Mouse (Mus musculus): ENCODE measurements at regions not wholly inside any gene's neighbourhood (a gene's known extent, or its start where the extent isn't known, plus 50 kb on each side); places are given as distances from the start of the nearest gene placed in this dataset.

GRCm38 (mm10) chr2:84173450-84173849 is 183.1 kb downstream of the Gm13691 start:
- no peak for DNase-seq (ENCODE audit: low read depth, low spot score)
- H3K27ac ChIP-seq (ENCODE audit: control insufficient read depth, low read depth, low read length), result no peak overlapping the region
- no peaks in the 10 kb centered on the region for H3K27me3 ChIP-seq (ENCODE audit: control insufficient read depth in 1 of 2, insufficient read depth in 2 of 2, low read length in 2 of 2)
- H3K9me3 ChIP-seq (replicated peaks; ENCODE audit: insufficient read depth, low read length), result no peaks in the 10 kb centered on the region
- no peak overlapping the region for H3K4me3 ChIP-seq (ENCODE audit: control insufficient read depth in 1 of 2, insufficient read depth in 1 of 2, low read depth in 2 of 2, low read length in 2 of 2)
- H3K9ac ChIP-seq (ENCODE audit: control insufficient read depth, low read depth, low read length, poor library complexity, severe bottlenecking), result no peak overlapping the region
- no peaks in the 10 kb centered on the region for H3K79me2 ChIP-seq (ENCODE audit: control insufficient read depth, insufficient read depth, low read length, poor library complexity)
- H3K4me1 ChIP-seq (ENCODE audit: control insufficient read depth in 1 of 2, insufficient read depth in 2 of 2, low read length in 2 of 2), result no peaks in the 10 kb centered on the region
- H3K36me3 ChIP-seq (ENCODE audit: control insufficient read depth in 1 of 2, insufficient read depth in 2 of 2, low read length in 2 of 2), result no peaks in the 10 kb centered on the region
- TF ChIP-seq ZKSCAN1 (IDR thresholded peaks at IDR 0.05; ENCODE audit: low read depth, low read length) (no peak), MYB (IDR thresholded peaks at IDR 0.05; ENCODE audit: low read depth, low read length) (no peak), CTCF (IDR thresholded peaks at IDR 0.05 in 2 of 3, conservative IDR thresholded peaks at IDR 0.05 in 1 of 3; ENCODE audit: control insufficient read depth in 1 of 3, insufficient read depth in 1 of 3, low read depth in 2 of 3, low read length in 3 of 3, poor library complexity in 1 of 3, severe bottlenecking in 1 of 3) (no peak), SIN3A (IDR thresholded peaks at IDR 0.05; ENCODE audit: low read length) (no peak), MYC (IDR thresholded peaks at IDR 0.05; ENCODE audit: low read depth, low read length) (no peak), POLR2AphosphoS2 (IDR thresholded peaks at IDR 0.05; ENCODE audit: low read length) (no peak), TAL1 (IDR thresholded peaks at IDR 0.05; ENCODE audit: low read length) (no peak), POLR2AphosphoS5 (IDR thresholded peaks at IDR 0.05; ENCODE audit: borderline replicate concordance, low read depth, low read length) (no peak), JUND (IDR thresholded peaks at IDR 0.05; ENCODE audit: low read depth, low read length) (no peak), RCOR1 (IDR thresholded peaks at IDR 0.05; ENCODE audit: low read depth, low read length) (no peak), POLR2A (IDR thresholded peaks at IDR 0.05; ENCODE audit: control insufficient read depth in 1 of 2, insufficient read depth in 1 of 2, low read depth in 1 of 2, low read length in 2 of 2, poor library complexity in 1 of 2) (no peak), USF2 (IDR thresholded peaks at IDR 0.05; ENCODE audit: borderline replicate concordance in 1 of 2, insufficient read depth in 1 of 2, low read depth in 1 of 2, low read length in 2 of 2) (no peak), MAZ (IDR thresholded peaks at IDR 0.05; ENCODE audit: low read depth, low read length) (no peak), MAFK (IDR thresholded peaks at IDR 0.05; ENCODE audit: borderline replicate concordance, low read depth, low read length) (no peak), HCFC1 (IDR thresholded peaks at IDR 0.05; ENCODE audit: low read depth, low read length) (no peak), MXI1 (IDR thresholded peaks at IDR 0.05; ENCODE audit: low read depth, low read length) (no peak), NELFE (IDR thresholded peaks at IDR 0.05; ENCODE audit: low read depth, low read length) (no peak), RAD21 (IDR thresholded peaks at IDR 0.05; ENCODE audit: low read depth, low read length) (no peak), USF1 (IDR thresholded peaks at IDR 0.05; ENCODE audit: low read depth, low read length) (no peak), GABPA (IDR thresholded peaks at IDR 0.05; ENCODE audit: low read depth, low read length) (no peak)

- DNase-seq (ENCODE audit: low read depth, low spot score), result no peak
Observed at GRCm38 (mm10) chr2:84183624-84184287, 193.4 kb downstream of the Gm13691 start.

More at GRCm38 (mm10) chr2:84183624-84184287, 193.4 kb downstream of the Gm13691 start:
- H3K9ac ChIP-seq (ENCODE audit: control insufficient read depth, low read depth, low read length, poor library complexity, severe bottlenecking), result no peak overlapping the region
- TF ChIP-seq POLR2AphosphoS5 (IDR thresholded peaks at IDR 0.05; ENCODE audit: borderline replicate concordance, low read depth, low read length) (no peak), MYC (IDR thresholded peaks at IDR 0.05; ENCODE audit: low read depth, low read length) (no peak), MAZ (IDR thresholded peaks at IDR 0.05; ENCODE audit: low read depth, low read length) (no peak), SIN3A (IDR thresholded peaks at IDR 0.05; ENCODE audit: low read length) (no peak), EP300 (IDR thresholded peaks at IDR 0.05; ENCODE audit: low read depth in 1 of 2, low read length in 2 of 2) (no peak), USF1 (IDR thresholded peaks at IDR 0.05; ENCODE audit: low read depth, low read length) (no peak), KAT2A (conservative IDR thresholded peaks at IDR 0.05; ENCODE audit: low read depth, low read length) (no peak), MAFK (IDR thresholded peaks at IDR 0.05; ENCODE audit: borderline replicate concordance, low read depth, low read length) (no peak), GATA1 (IDR thresholded peaks at IDR 0.05; ENCODE audit: low read depth, low read length) (no peak), ETS1 (IDR thresholded peaks at IDR 0.05; ENCODE audit: low read depth, low read length) (no peak), CHD2 (IDR thresholded peaks at IDR 0.05; ENCODE audit: low read length) (no peak), ELF1 (IDR thresholded peaks at IDR 0.05; ENCODE audit: low read depth, low read length) (no peak), ZKSCAN1 (IDR thresholded peaks at IDR 0.05; ENCODE audit: low read depth, low read length) (no peak), MAX (IDR thresholded peaks at IDR 0.05; ENCODE audit: low read length) (no peak), ZNF384 (IDR thresholded peaks at IDR 0.05; ENCODE audit: low read depth, low read length) (no peak)
- H3K79me2 ChIP-seq (ENCODE audit: control insufficient read depth, insufficient read depth, low read length, poor library complexity), result no peaks in the 10 kb centered on the region
- no peaks in the 10 kb centered on the region for H3K36me3 ChIP-seq (ENCODE audit: control insufficient read depth in 1 of 2, insufficient read depth in 2 of 2, low read length in 2 of 2)
- H3K27ac ChIP-seq (ENCODE audit: control insufficient read depth, low read depth, low read length), result no peak overlapping the region
- H3K4me1 ChIP-seq (ENCODE audit: control insufficient read depth in 1 of 2, insufficient read depth in 2 of 2, low read length in 2 of 2), result no peaks in the 10 kb centered on the region
- H3K4me3 ChIP-seq (ENCODE audit: control insufficient read depth in 1 of 2, insufficient read depth in 1 of 2, low read depth in 2 of 2, low read length in 2 of 2), result no peak overlapping the region
- H3K9me3 ChIP-seq (replicated peaks; ENCODE audit: insufficient read depth, low read length), result no peaks in the 10 kb centered on the region
- H3K27me3 ChIP-seq (ENCODE audit: control insufficient read depth in 1 of 2, insufficient read depth in 2 of 2, low read length in 2 of 2), result no peaks in the 10 kb centered on the region

All from MEL (cell line).